Mouse (Mus musculus): ENCODE data around the gene Nosip. TPM values are rescaled to one million over a fixed set of nuclear protein-coding genes. Genes with fewer than 3 reads are reported as not detected.

Gene Nosip
- polyA plus RNA-seq, 1 experiment from 2014 or later = 60.0 TPM

DNA sequence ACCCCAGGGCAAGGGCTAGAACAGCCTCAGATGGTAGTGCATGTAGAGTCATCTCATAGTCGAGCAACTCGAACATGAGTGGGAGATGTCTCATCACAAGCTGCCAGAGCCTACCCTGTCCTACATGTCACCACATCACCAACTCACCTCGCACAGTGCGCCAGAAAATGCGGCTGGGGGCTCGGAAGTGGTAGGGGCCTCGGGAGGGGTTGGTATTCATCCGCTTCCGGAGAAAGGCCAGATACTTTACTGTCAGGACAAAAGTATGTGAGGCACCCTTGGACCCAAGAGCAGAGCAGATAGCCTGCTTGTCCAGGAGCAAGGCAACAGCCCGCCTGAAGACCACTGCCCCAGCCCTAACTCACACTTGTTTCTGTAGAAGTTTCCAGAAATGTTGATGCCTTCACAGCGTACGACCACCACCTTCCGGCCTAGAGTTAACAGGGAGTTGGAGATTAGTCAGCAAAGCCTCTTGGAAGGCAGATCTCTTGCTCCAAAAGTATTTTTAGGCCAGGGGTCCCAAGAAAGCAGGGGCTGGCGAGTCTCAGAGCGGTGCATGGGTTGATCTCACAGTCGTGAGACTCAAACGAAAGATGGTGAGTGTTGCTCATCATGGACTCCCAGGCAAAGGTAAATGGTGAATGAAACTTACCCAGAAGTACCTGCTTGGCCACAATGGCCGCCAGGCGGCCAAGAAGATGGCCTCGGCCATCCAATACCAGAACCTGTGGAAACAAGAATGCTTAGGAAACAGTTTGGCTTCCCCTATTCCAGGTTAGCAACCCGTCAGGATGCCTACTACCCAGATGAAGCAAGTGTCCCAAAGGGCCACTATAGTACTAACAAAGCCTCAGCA is 64.8 kb downstream of the Nosip start:
- H3K36me3 ChIP-seq = peaks cover 34% of the 10 kb centered on the region
- WGBS = 50% methylated on average over 21 of the region's 21 CpGs
- H3K4me1 ChIP-seq = peaks cover 44% of the 10 kb centered on the region
- peak overlapping the region; percentile 97 for H3K4me2 ChIP-seq (replicated peaks)
- no peaks in the 10 kb centered on the region for H3K9me3 ChIP-seq (replicated peaks)
- peak overlapping the region; percentile 88 for H3K27ac ChIP-seq
- ATAC-seq (ENCODE audit: low FRiP score) = no peak
- peak overlapping the region; percentile 98 for H3K9ac ChIP-seq
- H3K4me3 ChIP-seq = peak overlapping the region; percentile 87
- peaks cover 2% of the 10 kb centered on the region; the same call in 1 of the 2 replicates for H3K27me3 ChIP-seq

MicroRNAs within 50 kb of the gene (microRNA counts, 519-probe panel; counts per million panel counts)
- 3,086 counts per million, percentile 69 among the panel's probes with 10 or more counts for microRNA mmu-miR-150

Small RNA genes lying within 50 kb of the gene (microRNA-seq; reads per million reads assigned to microRNA genes)
- 12.7 reads per million, percentile 24 among the genes with 10 or more reads in this experiment for gene Mir150
- 11.9 reads per million, percentile 23 among the genes with 10 or more reads in this experiment for gene Mir5121
- 0.81 reads per million for gene Mir7054

Other genes with a start within 250 kb of the Nosip start
- gene Nup62, start 246.3 kb upstream of the Nosip start, polyA plus RNA-seq (2016; fragmentation: Nextera tagmentation; extraction: Ambion mirVana) = 69.8 and 73.9 TPM in 2 replicates
- 1.8 and 2.5 TPM in 2 replicates for gene Il4i1, start 246.0 kb upstream of the Nosip start, polyA plus RNA-seq (2016; fragmentation: Nextera tagmentation; extraction: Ambion mirVana)
- 3.9 and 4.6 TPM in 2 replicates for gene Atf5, start 245.8 kb upstream of the Nosip start, polyA plus RNA-seq (2016; fragmentation: Nextera tagmentation; extraction: Ambion mirVana)
- gene Akt1s1, start 213.4 kb upstream of the Nosip start, polyA plus RNA-seq (2016; fragmentation: Nextera tagmentation; extraction: Ambion mirVana) = 99.3 and 101 TPM in 2 replicates
- 103 and 110 TPM in 2 replicates for gene Tbc1d17, start 213.3 kb upstream of the Nosip start, polyA plus RNA-seq (2016; fragmentation: Nextera tagmentation; extraction: Ambion mirVana)
- 34.7 and 35.1 TPM in 2 replicates for gene Pnkp, start 205.3 kb upstream of the Nosip start, polyA plus RNA-seq (2016; fragmentation: Nextera tagmentation; extraction: Ambion mirVana)
- gene Ptov1, start 192.6 kb upstream of the Nosip start, polyA plus RNA-seq (2016; fragmentation: Nextera tagmentation; extraction: Ambion mirVana) = 606 and 662 TPM in 2 replicates
- gene Med25, start 169.7 kb upstream of the Nosip start, polyA plus RNA-seq (2016; fragmentation: Nextera tagmentation; extraction: Ambion mirVana) = 153 and 155 TPM in 2 replicates
- gene Fuz, start 166.3 kb upstream of the Nosip start, polyA plus RNA-seq (2016; fragmentation: Nextera tagmentation; extraction: Ambion mirVana) = 19.1 and 22.7 TPM in 2 replicates
- 103 and 107 TPM in 2 replicates for gene Ap2a1, start 132.9 kb upstream of the Nosip start, polyA plus RNA-seq (2016; fragmentation: Nextera tagmentation; extraction: Ambion mirVana)
- not detected in 2 replicates for gene Tsks, start 119.2 kb upstream of the Nosip start, polyA plus RNA-seq (2016; fragmentation: Nextera tagmentation; extraction: Ambion mirVana)
- 42.8 and 44.2 TPM in 2 replicates for gene Cpt1c, start 87.6 kb upstream of the Nosip start, polyA plus RNA-seq (2016; fragmentation: Nextera tagmentation; extraction: Ambion mirVana)
- 551 and 566 TPM in 2 replicates for gene Prmt1, start 75.9 kb upstream of the Nosip start, polyA plus RNA-seq (2016; fragmentation: Nextera tagmentation; extraction: Ambion mirVana)
- gene Irf3, start 64.8 kb upstream of the Nosip start, polyA plus RNA-seq (2016; fragmentation: Nextera tagmentation; extraction: Ambion mirVana) = 62.7 and 74.3 TPM in 2 replicates
- 46.7 and 46.8 TPM in 2 replicates for gene Bcl2l12, start 63.7 kb upstream of the Nosip start, polyA plus RNA-seq (2016; fragmentation: Nextera tagmentation; extraction: Ambion mirVana)
- 50.6 and 52.4 TPM in 2 replicates for gene Scaf1, start 46.1 kb upstream of the Nosip start, polyA plus RNA-seq (2016; fragmentation: Nextera tagmentation; extraction: Ambion mirVana)
- gene Rras, start 44.5 kb upstream of the Nosip start, polyA plus RNA-seq (2016; fragmentation: Nextera tagmentation; extraction: Ambion mirVana) = 22.6 and 23.2 TPM in 2 replicates
- gene Prr12, start 9.5 kb upstream of the Nosip start, polyA plus RNA-seq (2016; fragmentation: Nextera tagmentation; extraction: Ambion mirVana) = 10.9 and 14.0 TPM in 2 replicates
- 17.8 and 18.0 TPM in 2 replicates for gene Prrg2, start 248 bp downstream of the Nosip start, polyA plus RNA-seq (2016; fragmentation: Nextera tagmentation; extraction: Ambion mirVana)
- 177 and 180 TPM in 2 replicates for gene Rcn3, start 29.8 kb downstream of the Nosip start, polyA plus RNA-seq (2016; fragmentation: Nextera tagmentation; extraction: Ambion mirVana)
- gene Fcgrt, start 41.4 kb downstream of the Nosip start, polyA plus RNA-seq (2016; fragmentation: Nextera tagmentation; extraction: Ambion mirVana) = 20.2 and 21.0 TPM in 2 replicates
- gene Rps11, start 62.0 kb downstream of the Nosip start, polyA plus RNA-seq (2016; fragmentation: Nextera tagmentation; extraction: Ambion mirVana) = 982 and 1,135 TPM in 2 replicates
- 977 and 1,019 TPM in 2 replicates for gene Rpl13a, start 66.3 kb downstream of the Nosip start, polyA plus RNA-seq (2016; fragmentation: Nextera tagmentation; extraction: Ambion mirVana)
- 0.31 TPM in 1 of 2 replicates, not detected in the other for gene Gm45713, start 73.8 kb downstream of the Nosip start, polyA plus RNA-seq (2016; fragmentation: Nextera tagmentation; extraction: Ambion mirVana)
- 0.52 and 1.6 TPM in 2 replicates for gene Flt3l, start 74.0 kb downstream of the Nosip start, polyA plus RNA-seq (2016; fragmentation: Nextera tagmentation; extraction: Ambion mirVana)
- gene Pih1d1, start 91.9 kb downstream of the Nosip start, polyA plus RNA-seq (2016; fragmentation: Nextera tagmentation; extraction: Ambion mirVana) = 90.3 and 91.0 TPM in 2 replicates
- 33.4 and 39.8 TPM in 2 replicates for gene Aldh16a1, start 92.2 kb downstream of the Nosip start, polyA plus RNA-seq (2016; fragmentation: Nextera tagmentation; extraction: Ambion mirVana)
- 1.1 and 1.2 TPM in 2 replicates for gene Slc17a7, start 101.5 kb downstream of the Nosip start, polyA plus RNA-seq (2016; fragmentation: Nextera tagmentation; extraction: Ambion mirVana)
- gene Gfy, start 117.1 kb downstream of the Nosip start, polyA plus RNA-seq (2016; fragmentation: Nextera tagmentation; extraction: Ambion mirVana) = not detected in 2 replicates
- gene Pth2, start 118.6 kb downstream of the Nosip start, polyA plus RNA-seq (2016; fragmentation: Nextera tagmentation; extraction: Ambion mirVana) = not detected in 2 replicates
- gene Ccdc155, start 142.5 kb downstream of the Nosip start, polyA plus RNA-seq (2016; fragmentation: Nextera tagmentation; extraction: Ambion mirVana) = 0.46 and 0.48 TPM in 2 replicates
- gene Dkkl1, start 149.7 kb downstream of the Nosip start, polyA plus RNA-seq (2016; fragmentation: Nextera tagmentation; extraction: Ambion mirVana) = 3.0 and 3.4 TPM in 2 replicates
- 185 and 208 TPM in 2 replicates for gene Tead2, start 153.3 kb downstream of the Nosip start, polyA plus RNA-seq (2016; fragmentation: Nextera tagmentation; extraction: Ambion mirVana)
- 1.3 and 1.5 TPM in 2 replicates for gene Cd37, start 176.7 kb downstream of the Nosip start, polyA plus RNA-seq (2016; fragmentation: Nextera tagmentation; extraction: Ambion mirVana)
- gene Slc6a16, start 178.7 kb downstream of the Nosip start, polyA plus RNA-seq (2016; fragmentation: Nextera tagmentation; extraction: Ambion mirVana) = 0.10 and 0.28 TPM in 2 replicates
- not detected in 2 replicates for gene Slc6a21, start 215.1 kb downstream of the Nosip start, polyA plus RNA-seq (2016; fragmentation: Nextera tagmentation; extraction: Ambion mirVana)

Data from hindbrain, embryonic 12.5 days (tissue).